Mouse (Mus musculus) heart, adult 2 months (tissue): ENCODE data around the gene Acvr2b.

Source experiments
- CTCF ChIP-seq: fragments of 200-600 bp; IDR thresholded peaks from 2 replicates; pipeline ENCODE4 v1.8.1; 2022; ENCODE audit warnings: antibody characterized with exemption, mild to moderate bottlenecking, moderate library complexity
- EP300 ChIP-seq: fragments of 200-500 bp; IDR thresholded peaks from 2 replicates; pipeline ENCODE4 v1.6.1; 2011; ENCODE audit warnings: low read depth, low read length, control low read depth; ENCODE audit not compliant: insufficient read depth
- POLR2A ChIP-seq: fragments of 200-500 bp; IDR thresholded peaks from 2 replicates; pipeline ENCODE4 v1.6.1; 2011; ENCODE audit warnings: mild to moderate bottlenecking, low read depth, low read length, control low read depth; ENCODE audit not compliant: insufficient read depth

DNA sequence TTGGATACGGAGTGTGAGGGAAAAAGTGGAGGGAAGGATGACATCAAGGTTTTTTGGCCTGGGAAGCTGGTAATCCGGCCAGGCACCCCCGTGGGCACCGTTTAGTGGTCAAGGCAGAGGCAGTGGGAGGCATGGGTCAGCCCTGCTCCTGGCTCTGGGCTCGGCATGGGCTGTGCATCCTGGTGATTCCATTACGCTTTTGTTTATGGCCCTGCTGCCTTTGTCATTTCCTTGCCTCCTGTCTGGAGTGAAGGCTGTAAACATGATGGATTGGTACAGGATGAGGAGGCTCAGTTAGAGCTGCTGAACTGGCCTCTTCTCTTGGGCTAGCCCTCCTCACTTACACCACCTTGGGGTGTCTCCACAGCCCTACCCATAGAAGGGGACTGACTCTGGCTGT is 75.8 kb downstream of the Acvr2b start:
- no peak for TF ChIP-seq EP300
- no peak for TF ChIP-seq CTCF
- TF ChIP-seq POLR2A: no peak
